Comparison of ENCODE assay signal across 9 mouse cellular contexts in the genomic region with DNA sequence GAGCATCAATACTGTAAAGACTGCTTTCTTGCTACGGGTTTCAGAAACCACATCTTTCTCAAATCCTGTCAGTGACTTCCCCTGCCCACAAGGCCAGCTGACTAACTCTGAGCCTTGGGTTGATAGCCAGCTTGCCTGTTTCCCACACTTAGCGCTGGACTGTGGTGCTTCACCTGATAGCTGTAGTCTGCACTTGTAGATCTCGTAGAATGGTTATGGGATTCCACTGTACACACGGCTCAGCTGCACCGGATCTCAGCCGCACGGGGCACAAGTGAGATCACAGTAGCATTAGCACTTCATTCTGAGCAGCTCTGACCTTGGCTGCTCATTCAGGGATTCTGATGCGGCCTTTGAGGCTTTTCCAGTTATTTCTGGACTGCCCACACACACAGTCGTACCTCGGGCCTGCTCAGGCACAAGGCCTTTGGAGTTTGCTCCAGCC. TPM values are rescaled to one million over a fixed set of nuclear protein-coding genes. Genes with fewer than 3 reads are reported as not detected.
DNase-seq lines count a peak whose midpoint lies in the region; ATAC-seq lines count a peak whose summit lies in the region.
"Had no signal": no experiment of that assay in that cellular context is flagged by ENCODE, and none has a peak within 500 bp of the region (broad histone marks: within the 10 kb centered on the region; RNA-seq: fewer than 3 reads in every experiment).

No protein-coding gene starts in this region.

- H3K9me3 ChIP-seq in kidney, embryonic 15.5 days (replicated peaks), result no peaks in the 10 kb centered on the region
- H3K9me3 ChIP-seq: forebrain, embryonic 12.5 days had no signal

- ATAC-seq in kidney, embryonic 15.5 days (replicated peaks; ENCODE audit: low FRiP score), result no peak

- peak; percentile 12 for DNase-seq in gastrocnemius, postnatal 10 days
- DNase-seq in gastrocnemius, postnatal 25 days, result no peak
- peak; percentile 72 for DNase-seq in kidney, adult 9 months
- DNase-seq in CD4-positive helper T cell, adult 2 months (ENCODE audit: low read depth, low spot score), result peak; percentile 34
- peak; percentile 38 for DNase-seq in kidney, postnatal 10 days
- no peak for DNase-seq in left cerebral cortex, postnatal 14 days (ENCODE audit: low spot score in 2 of 2)
- no peak for DNase-seq in urinary bladder, adult 2 months (ENCODE audit: low spot score)

- intact Hi-C loops in left cerebral cortex, postnatal 14 days (cut with DNase I), result no loop called here

- H3K27ac ChIP-seq in kidney, embryonic 15.5 days, result no peak overlapping the region
- H3K27ac ChIP-seq: forebrain, embryonic 12.5 days had no signal

- peaks cover 8% of the 10 kb centered on the region for H3K36me3 ChIP-seq in kidney, embryonic 15.5 days

- H3K27me3 ChIP-seq in kidney, embryonic 15.5 days, result peaks cover 12% of the 10 kb centered on the region

- H3K4me1 ChIP-seq in kidney, embryonic 15.5 days, result peaks cover 42% of the 10 kb centered on the region

- 75% methylated on average over 10 of the region's 10 CpGs for WGBS in kidney, embryonic 15.5 days

- no peak overlapping the region for H3K9ac ChIP-seq in kidney, embryonic 15.5 days
- H3K9ac ChIP-seq: forebrain, embryonic 12.5 days had no signal

- no peak overlapping the region for H3K4me2 ChIP-seq in kidney, embryonic 15.5 days
- H3K4me2 ChIP-seq: forebrain, embryonic 12.5 days had no signal

- H3K4me3 ChIP-seq in kidney, embryonic 15.5 days (replicated peaks), result no peak overlapping the region
- H3K4me3 ChIP-seq: forebrain, embryonic 12.5 days had no signal

RNA-seq across cellular contexts. Expression of a gene that starts 14.3 kb away (rescaled TPM):
- total RNA-seq in gastrocnemius, postnatal 10 days (2021), result 10 to 100 TPM; 26.6 to 30.3 TPM
- total RNA-seq in gastrocnemius, postnatal 25 days (2021), result 10 to 100 TPM in 1 of 2 experiments, 1 to 10 TPM in 1; 7.5 to 14.7 TPM
- 13.7 and 16.0 TPM in 2 replicates for polyA plus RNA-seq in kidney, embryonic 15.5 days (2015; fragmentation: Nextera tagmentation; extraction: Ambion mirVana)
- 10 to 100 TPM; 26.7 to 34.7 TPM for total RNA-seq in left cerebral cortex, postnatal 14 days (2021)
- polyA plus RNA-seq in urinary bladder, adult 2 months (2012; rRNA removed), result 156 and 160 TPM in 2 replicates

RNA-seq across cellular contexts. Expression of a gene that starts 15.1 kb away (rescaled TPM):
- total RNA-seq in gastrocnemius, postnatal 10 days (2021), result under 1 TPM in 1 of 2 experiments, not detected in 1; 0.81 TPM
- total RNA-seq in gastrocnemius, postnatal 25 days (2021), result under 1 TPM in 1 of 2 experiments, not detected in 1; 0.35 TPM
- polyA plus RNA-seq in kidney, embryonic 15.5 days (2015; fragmentation: Nextera tagmentation; extraction: Ambion mirVana), result 1.1 and 1.6 TPM in 2 replicates
- 1 to 10 TPM; 2.8 to 3.0 TPM for total RNA-seq in left cerebral cortex, postnatal 14 days (2021)
- 2.0 and 3.1 TPM in 2 replicates for polyA plus RNA-seq in urinary bladder, adult 2 months (2012; rRNA removed)

RNA-seq across cellular contexts. Expression of a gene that starts 41.6 kb away (rescaled TPM):
- 1 to 10 TPM; 5.2 to 8.4 TPM for total RNA-seq in gastrocnemius, postnatal 10 days (2021)
- 1 to 10 TPM; 6.3 to 7.5 TPM for total RNA-seq in gastrocnemius, postnatal 25 days (2021)
- polyA plus RNA-seq in kidney, embryonic 15.5 days (2015; fragmentation: Nextera tagmentation; extraction: Ambion mirVana), result 9.5 and 9.8 TPM in 2 replicates
- total RNA-seq in left cerebral cortex, postnatal 14 days (2021), result 1 to 10 TPM; 1.5 to 1.9 TPM
- 15.4 and 17.0 TPM in 2 replicates for polyA plus RNA-seq in urinary bladder, adult 2 months (2012; rRNA removed)

Comparison
In these comparisons a context has a peak if more than half of its experiments do, and no peak if none do; other contexts are left out.
1. DNase-seq: peak in gastrocnemius, postnatal 10 days (single experiment), kidney, adult 9 months (single experiment), CD4-positive helper T cell, adult 2 months (single experiment) and kidney, postnatal 10 days (single experiment); none in gastrocnemius, postnatal 25 days (single experiment), left cerebral cortex, postnatal 14 days (0 of 2) and urinary bladder, adult 2 months (single experiment).